Mouse (Mus musculus) MEL (cell line): Measurements from ENCODE around the gene Cntnap2. TPM values are rescaled to one million over a fixed set of nuclear protein-coding genes. Genes with fewer than 3 reads are reported as not detected.

Source experiments
- DNase-seq: peaks from one replicate; pipeline ENCODE4 v3.0.0; 2011; ENCODE audit warnings: low read depth, low spot score
- H3K27ac ChIP-seq: 2 replicates; pipeline ENCODE4 v1.5.1; 2012; ENCODE audit warnings: low read depth, mild to moderate bottlenecking, control low read depth, low read length, moderate library complexity; ENCODE audit not compliant: control insufficient read depth
- H3K27me3 ChIP-seq, 2 experiments: fragments of 150-350 bp in 1 of 2; sonication (generic) in 1 of 2; 2 replicates each; pipeline ENCODE4 v1.6.1; 2012; ENCODE audit warnings: low read length in 2 of 2, mild to moderate bottlenecking in 2 of 2, improper control_type of control experiment in 1 of 2, moderate library complexity in 1 of 2; ENCODE audit not compliant: insufficient read depth in 2 of 2, control insufficient read depth in 1 of 2
- H3K36me3 ChIP-seq, 2 experiments: 2 replicates each; pipeline ENCODE4 v1.6.1; 2012 to 2014; ENCODE audit warnings: low read length in 2 of 2, improper control_type of control experiment in 1 of 2, inconsistent platforms in 1 of 2, mild to moderate bottlenecking in 1 of 2; ENCODE audit not compliant: insufficient read depth in 2 of 2, control insufficient read depth in 1 of 2
- H3K4me1 ChIP-seq, 2 experiments: fragments of 150-350 bp in 1 of 2; sonication (generic) in 1 of 2; 2 replicates each; pipeline ENCODE4 v1.6.1; 2012; ENCODE audit warnings: low read length in 2 of 2, improper control_type of control experiment in 1 of 2, mild to moderate bottlenecking in 1 of 2; ENCODE audit not compliant: insufficient read depth in 2 of 2, control insufficient read depth in 1 of 2
- H3K4me3 ChIP-seq, 2 experiments: fragments of 150-350 bp in 1 of 2; sonication (generic) in 1 of 2; 2 replicates each; pipeline ENCODE4 v1.5.1; 2012; ENCODE audit warnings: low read depth in 2 of 2, low read length in 2 of 2, mild to moderate bottlenecking in 2 of 2, moderate library complexity in 2 of 2, control low read depth in 1 of 2, improper control_type of control experiment in 1 of 2; ENCODE audit not compliant: control insufficient read depth in 1 of 2, insufficient read depth in 1 of 2
- H3K79me2 ChIP-seq: 2 replicates; pipeline ENCODE4 v1.6.1; 2012; ENCODE audit warnings: mild to moderate bottlenecking, low read length, moderate library complexity; ENCODE audit not compliant: control insufficient read depth, poor library complexity, insufficient read depth
- H3K9ac ChIP-seq: 2 replicates; pipeline ENCODE4 v1.6.1; 2012; ENCODE audit warnings: low read depth, mild to moderate bottlenecking, control low read depth, low read length, moderate library complexity; ENCODE audit not compliant: control insufficient read depth, poor library complexity, severe bottlenecking
- H3K9me3 ChIP-seq: fragments of 150-350 bp; sonication (generic); replicated peaks from 2 replicates; pipeline ENCODE4 v1.6.1; 2012; ENCODE audit warnings: mild to moderate bottlenecking, low read length, improper control_type of control experiment, moderate library complexity; ENCODE audit not compliant: insufficient read depth
- BHLHE40 ChIP-seq: IDR thresholded peaks from 2 replicates; pipeline ENCODE4 v1.6.1; 2012; ENCODE audit warnings: low read depth, mild to moderate bottlenecking, inconsistent platforms, low read length, improper control_type of control experiment, borderline replicate concordance
- CHD1 ChIP-seq: IDR thresholded peaks from 2 replicates; pipeline ENCODE4 v1.6.1; 2012; ENCODE audit warnings: low read depth, mild to moderate bottlenecking, inconsistent platforms, low read length, improper control_type of control experiment
- CHD2 ChIP-seq: IDR thresholded peaks from 2 replicates; pipeline ENCODE4 v1.6.1; 2011; ENCODE audit warnings: low read length, improper control_type of control experiment
- CTCF ChIP-seq, 3 experiments: IDR thresholded peaks in 2 of 3; conservative IDR thresholded peaks in 1 of 3; 2 replicates each; pipeline ENCODE4 v1.5.1; 2011 to 2012; ENCODE audit warnings: low read length in 3 of 3, low read depth in 2 of 3, mild to moderate bottlenecking in 2 of 3, improper control_type of control experiment in 1 of 3, inconsistent platforms in 1 of 3, mixed read lengths in 1 of 3, moderate library complexity in 1 of 3; ENCODE audit not compliant: control insufficient read depth in 1 of 3, insufficient read depth in 1 of 3, poor library complexity in 1 of 3, severe bottlenecking in 1 of 3
- E2F4 ChIP-seq: IDR thresholded peaks from 2 replicates; pipeline ENCODE4 v1.6.1; 2011; ENCODE audit warnings: low read depth, low read length, improper control_type of control experiment, borderline replicate concordance
- ELF1 ChIP-seq: IDR thresholded peaks from 2 replicates; pipeline ENCODE4 v1.6.1; 2014; ENCODE audit warnings: low read depth, mild to moderate bottlenecking, inconsistent platforms, low read length, improper control_type of control experiment, moderate library complexity
- EP300 ChIP-seq, 2 experiments: IDR thresholded peaks; 2 replicates each; pipeline ENCODE4 v1.6.1; 2011; ENCODE audit warnings: improper control_type of control experiment in 2 of 2, low read length in 2 of 2, low read depth in 1 of 2, mild to moderate bottlenecking in 1 of 2
- GATA1 ChIP-seq: IDR thresholded peaks from 2 replicates; pipeline ENCODE4 v1.6.1; 2011; ENCODE audit warnings: low read depth, low read length, improper control_type of control experiment
- HCFC1 ChIP-seq: IDR thresholded peaks from 2 replicates; pipeline ENCODE4 v1.6.1; 2012; ENCODE audit warnings: low read depth, mild to moderate bottlenecking, inconsistent platforms, low read length, improper control_type of control experiment, moderate library complexity
- KAT2A ChIP-seq: conservative IDR thresholded peaks from 2 replicates; pipeline ENCODE4 v1.6.1; 2012; ENCODE audit warnings: low read depth, low read length, improper control_type of control experiment, inconsistent platforms
- MAFK ChIP-seq: IDR thresholded peaks from 2 replicates; pipeline ENCODE4 v1.6.1; 2011; ENCODE audit warnings: low read depth, mild to moderate bottlenecking, low read length, improper control_type of control experiment, borderline replicate concordance
- MAZ ChIP-seq: IDR thresholded peaks from 2 replicates; pipeline ENCODE4 v1.6.1; 2012; ENCODE audit warnings: low read depth, mild to moderate bottlenecking, inconsistent platforms, low read length, improper control_type of control experiment
- MEF2A ChIP-seq: IDR thresholded peaks from 2 replicates; pipeline ENCODE4 v1.6.1; 2014; ENCODE audit warnings: low read depth, mild to moderate bottlenecking, inconsistent platforms, low read length, improper control_type of control experiment; ENCODE audit not compliant: poor library complexity, insufficient replicate concordance, severe bottlenecking; ENCODE audit errors: extremely low read depth
- MXI1 ChIP-seq: IDR thresholded peaks from 2 replicates; pipeline ENCODE4 v1.6.1; 2011; ENCODE audit warnings: mild to moderate bottlenecking, low read depth, low read length, improper control_type of control experiment
- MYC ChIP-seq: IDR thresholded peaks from 2 replicates; pipeline ENCODE4 v1.6.1; 2011; ENCODE audit warnings: low read depth, mild to moderate bottlenecking, low read length, improper control_type of control experiment, moderate library complexity
- NRF1 ChIP-seq: IDR thresholded peaks from 2 replicates; pipeline ENCODE4 v1.6.1; 2014; ENCODE audit warnings: low read depth, mild to moderate bottlenecking, inconsistent platforms, low read length, improper control_type of control experiment, moderate library complexity; ENCODE audit not compliant: poor library complexity, insufficient read depth, severe bottlenecking
- POLR2A ChIP-seq, 2 experiments: IDR thresholded peaks; 2 replicates each; pipeline ENCODE4 v1.6.1; 2011 to 2012; ENCODE audit warnings: low read length in 2 of 2, mild to moderate bottlenecking in 2 of 2, control low read depth in 1 of 2, improper control_type of control experiment in 1 of 2, low read depth in 1 of 2, moderate library complexity in 1 of 2; ENCODE audit not compliant: control insufficient read depth in 1 of 2, insufficient read depth in 1 of 2, poor library complexity in 1 of 2
- POLR2AphosphoS2 ChIP-seq: IDR thresholded peaks from 2 replicates; pipeline ENCODE4 v1.6.1; 2011; ENCODE audit warnings: low read length, improper control_type of control experiment
- POLR2AphosphoS5 ChIP-seq: IDR thresholded peaks from 2 replicates; pipeline ENCODE4 v1.6.1; 2012; ENCODE audit warnings: low read depth, borderline replicate concordance, mild to moderate bottlenecking, inconsistent platforms, low read length, moderate library complexity, mixed read lengths
- RAD21 ChIP-seq: IDR thresholded peaks from 2 replicates; pipeline ENCODE4 v1.6.1; 2011; ENCODE audit warnings: mild to moderate bottlenecking, low read depth, low read length, improper control_type of control experiment
- SMC3 ChIP-seq: IDR thresholded peaks from 2 replicates; pipeline ENCODE4 v1.6.1; 2011; ENCODE audit warnings: low read depth, low read length, improper control_type of control experiment
- TAL1 ChIP-seq: IDR thresholded peaks from 2 replicates; pipeline ENCODE4 v1.6.1; 2012; ENCODE audit warnings: mild to moderate bottlenecking, inconsistent platforms, low read length, moderate library complexity, mixed read lengths
- TCF12 ChIP-seq: IDR thresholded peaks from 2 replicates; pipeline ENCODE4 v1.6.1; 2014; ENCODE audit warnings: low read depth, mild to moderate bottlenecking, inconsistent platforms, low read length, improper control_type of control experiment, moderate library complexity
- USF2 ChIP-seq, 2 experiments: IDR thresholded peaks; 2 replicates each; pipeline ENCODE4 v1.6.1; 2011 to 2012; ENCODE audit warnings: improper control_type of control experiment in 2 of 2, low read length in 2 of 2, borderline replicate concordance in 1 of 2, inconsistent platforms in 1 of 2, low read depth in 1 of 2, mild to moderate bottlenecking in 1 of 2; ENCODE audit not compliant: insufficient read depth in 1 of 2
- ZC3H11A ChIP-seq: IDR thresholded peaks from 2 replicates; pipeline ENCODE4 v1.6.1; 2012; ENCODE audit warnings: low read depth, mild to moderate bottlenecking, inconsistent platforms, low read length, improper control_type of control experiment
- ZKSCAN1 ChIP-seq: IDR thresholded peaks from 2 replicates; pipeline ENCODE4 v1.6.1; 2012; ENCODE audit warnings: low read depth, mild to moderate bottlenecking, inconsistent platforms, low read length, improper control_type of control experiment, moderate library complexity
- polyA plus RNA-seq, 2 experiments: library from polyadenylated mRNA; stranded (reverse) in 1 of 2; unstranded in 1 of 2; fragments of >175 nt in 1 of 2; fragments of >200 nt in 1 of 2; gene quantifications; 2 replicates each; pipeline versions ENCODE4 v1.2.1 to v1.2.4; 2012; ENCODE audit warnings: low replicate concordance in 2 of 2, low read depth in 1 of 2; ENCODE audit not compliant: insufficient read length in 2 of 2, insufficient read depth in 1 of 2, missing spikeins in 1 of 2
- total RNA-seq: library from RNA; depleted of rRNA; stranded (reverse); fragments of 300-350 nt; gene quantifications from 2 replicates; pipeline ENCODE4 v1.2.3, GENCODE M21; 2012

The Cntnap2 gene
- total and polyA plus RNA-seq, 3 experiments, result 0.01 TPM; not detected in 2

GRCm38 (mm10) chr6:46080236-46080635, 1021.1 kb downstream of the Cntnap2 start:
- no peaks in the 10 kb centered on the region for H3K36me3 ChIP-seq
- no peak overlapping the region for H3K9ac ChIP-seq
- no peak for DNase-seq
- H3K79me2 ChIP-seq, result no peaks in the 10 kb centered on the region
- no peak overlapping the region for H3K27ac ChIP-seq
- no peaks in the 10 kb centered on the region for H3K4me1 ChIP-seq
- no peaks in the 10 kb centered on the region for H3K9me3 ChIP-seq
- TF ChIP-seq CTCF (IDR thresholded peaks at IDR 0.05 in 2 of 3, conservative IDR thresholded peaks at IDR 0.05 in 1 of 3; ENCODE audit: control insufficient read depth in 1 of 3, insufficient read depth in 1 of 3, low read depth in 2 of 3, low read length in 3 of 3, poor library complexity in 1 of 3, severe bottlenecking in 1 of 3), result no peak
- TF ChIP-seq HCFC1, result no peak
- TF ChIP-seq EP300 (IDR thresholded peaks at IDR 0.05; ENCODE audit: low read depth in 1 of 2, low read length in 2 of 2), result no peak
- TF ChIP-seq KAT2A, result no peak
- no peak for TF ChIP-seq MAZ
- no peak for TF ChIP-seq MEF2A
- no peak for TF ChIP-seq ZKSCAN1
- TF ChIP-seq CHD2, result no peak
- no peak for TF ChIP-seq BHLHE40
- TF ChIP-seq POLR2AphosphoS2, result no peak
- no peak for TF ChIP-seq NRF1
- TF ChIP-seq MAFK, result no peak
- no peak for TF ChIP-seq E2F4
- no peak for TF ChIP-seq USF2 (IDR thresholded peaks at IDR 0.05; ENCODE audit: borderline replicate concordance in 1 of 2, insufficient read depth in 1 of 2, low read depth in 1 of 2, low read length in 2 of 2)
- TF ChIP-seq CHD1, result no peak
- TF ChIP-seq SMC3, result no peak
- no peak for TF ChIP-seq GATA1
- TF ChIP-seq ELF1, result no peak
- no peaks in the 10 kb centered on the region for H3K27me3 ChIP-seq
- H3K4me3 ChIP-seq, result no peak overlapping the region

- no peaks in the 10 kb centered on the region for H3K9me3 ChIP-seq
- H3K4me3 ChIP-seq, result no peak overlapping the region
- H3K79me2 ChIP-seq, result no peaks in the 10 kb centered on the region
- no peaks in the 10 kb centered on the region for H3K27me3 ChIP-seq
- H3K27ac ChIP-seq, result no peak overlapping the region
- DNase-seq, result no peak
- no peaks in the 10 kb centered on the region for H3K36me3 ChIP-seq
- no peaks in the 10 kb centered on the region for H3K4me1 ChIP-seq
- TF ChIP-seq TAL1 (no peak), MEF2A (no peak), RAD21 (no peak), MXI1 (no peak), USF2 (IDR thresholded peaks at IDR 0.05; ENCODE audit: borderline replicate concordance in 1 of 2, insufficient read depth in 1 of 2, low read depth in 1 of 2, low read length in 2 of 2) (no peak), TCF12 (no peak), KAT2A (no peak), MAFK (no peak), MAZ (no peak), E2F4 (no peak), CHD1 (no peak), CHD2 (no peak), POLR2AphosphoS5 (no peak), MYC (no peak), ZC3H11A (no peak), HCFC1 (no peak), POLR2A (IDR thresholded peaks at IDR 0.05; ENCODE audit: control insufficient read depth in 1 of 2, insufficient read depth in 1 of 2, low read depth in 1 of 2, low read length in 2 of 2, poor library complexity in 1 of 2) (no peak)
- H3K9ac ChIP-seq, result no peak overlapping the region
Measured at GRCm38 (mm10) chr6:46081432-46081831, 1022.3 kb downstream of the Cntnap2 start.
